18 mouse cellular contexts compared by ENCODE assay signal in the genomic region with DNA sequence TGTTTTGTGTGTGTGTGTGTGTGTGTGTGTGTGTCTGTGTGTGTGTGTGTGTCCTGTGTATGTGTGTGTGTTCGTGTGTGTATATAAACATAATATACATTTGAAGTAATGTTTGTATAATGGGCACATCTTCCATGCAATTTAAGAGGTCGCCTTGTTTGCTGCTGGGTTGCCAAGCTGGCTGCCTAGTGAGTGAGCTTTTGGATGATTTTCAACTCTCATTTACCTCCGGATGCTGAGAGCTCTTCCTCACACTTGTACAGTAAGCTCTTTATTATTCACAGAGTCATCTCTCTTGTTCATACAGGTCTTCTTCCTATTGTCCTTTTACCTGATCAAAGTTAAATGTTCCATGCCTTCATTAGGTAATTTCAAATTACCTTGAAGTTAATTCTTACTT.
DNase-seq lines count a peak whose midpoint lies in the region; ATAC-seq lines count a peak whose summit lies in the region.
"Had no signal": no experiment of that assay in that cellular context is flagged by ENCODE, and none has a peak within 500 bp of the region (broad histone marks: within the 10 kb centered on the region; RNA-seq: fewer than 3 reads in every experiment).

No protein-coding gene starts in this region.

- no peak overlapping the region for H3K4me3 ChIP-seq in hindbrain, embryonic 14.5 days (replicated peaks; ENCODE audit: low read length)
- H3K4me3 ChIP-seq: embryonic facial prominence, embryonic 12.5 days; heart, embryonic 12.5 days; hindbrain, embryonic 10.5 days; hindbrain, embryonic 15.5 days; kidney, embryonic 15.5 days had no signal

- H3K36me3 ChIP-seq in hindbrain, embryonic 14.5 days (replicated peaks; ENCODE audit: control insufficient read depth, insufficient read depth): no peaks in the 10 kb centered on the region
- H3K36me3 ChIP-seq: embryonic facial prominence, embryonic 12.5 days; heart, embryonic 12.5 days; hindbrain, embryonic 10.5 days; hindbrain, embryonic 15.5 days; kidney, embryonic 15.5 days had no signal

- H3K9ac ChIP-seq in hindbrain, embryonic 14.5 days: no peak overlapping the region
- H3K9ac ChIP-seq: embryonic facial prominence, embryonic 12.5 days; heart, embryonic 12.5 days; hindbrain, embryonic 15.5 days; kidney, embryonic 15.5 days had no signal

- no peak overlapping the region for H3K27ac ChIP-seq in hindbrain, embryonic 14.5 days
- H3K27ac ChIP-seq: embryonic facial prominence, embryonic 12.5 days; hindbrain, embryonic 10.5 days; hindbrain, embryonic 15.5 days; kidney, embryonic 15.5 days had no signal

- H3K27me3 ChIP-seq in hindbrain, embryonic 14.5 days (ENCODE audit: control insufficient read depth, insufficient read depth, low read length): no peaks in the 10 kb centered on the region
- H3K27me3 ChIP-seq: embryonic facial prominence, embryonic 12.5 days; heart, embryonic 12.5 days; hindbrain, embryonic 15.5 days; kidney, embryonic 15.5 days had no signal

- peak; percentile 1 for DNase-seq in left cerebral cortex, postnatal 4 days
- no peak for DNase-seq in left cerebral cortex, postnatal 25 days (ENCODE audit: low spot score in 2 of 2)
- peak; percentile 36 to 46 for DNase-seq in cerebellum, adult 18-20 months
- DNase-seq in cerebellum, adult 9-11 months: peak; percentile 61
- DNase-seq in cerebellum, postnatal 36 days: peak; percentile 31 to 34
- DNase-seq in hindbrain, embryonic 14.5 days (ENCODE audit: low spot score): no peak
- no peak for DNase-seq in B cell, adult 2 months
- DNase-seq in yolk sac, embryonic 10.5 days (ENCODE audit: low spot score): no peak
- DNase-seq: adrenal gland, adult 8-10 months; gastrocnemius, postnatal 25 days; kidney, adult 2 months had no signal

- no peaks in the 10 kb centered on the region for H3K4me1 ChIP-seq in hindbrain, embryonic 14.5 days (replicated peaks; ENCODE audit: control insufficient read depth, insufficient read depth, low read length)
- H3K4me1 ChIP-seq: embryonic facial prominence, embryonic 12.5 days; hindbrain, embryonic 10.5 days; hindbrain, embryonic 15.5 days; kidney, embryonic 15.5 days had no signal

- WGBS in hindbrain, embryonic 14.5 days: 66% methylated on average over 3 of the region's 3 CpGs

- ATAC-seq in hindbrain, embryonic 14.5 days (ENCODE audit: low FRiP score): no peak
- ATAC-seq: forebrain, embryonic 16.5 days; intestine, embryonic 16.5 days had no signal

- H3K9me3 ChIP-seq in hindbrain, embryonic 14.5 days (ENCODE audit: control insufficient read depth, low read length): no peaks in the 10 kb centered on the region
- H3K9me3 ChIP-seq: embryonic facial prominence, embryonic 12.5 days; heart, embryonic 12.5 days; hindbrain, embryonic 10.5 days; hindbrain, embryonic 15.5 days; kidney, embryonic 15.5 days had no signal

- H3K4me2 ChIP-seq in hindbrain, embryonic 14.5 days (replicated peaks): no peak overlapping the region
- H3K4me2 ChIP-seq: embryonic facial prominence, embryonic 12.5 days; heart, embryonic 12.5 days; hindbrain, embryonic 15.5 days; kidney, embryonic 15.5 days had no signal

- intact Hi-C loops in left cerebral cortex, postnatal 4 days (cut with DNase I): no loop called here
- intact Hi-C loops in left cerebral cortex, postnatal 25 days (cut with DNase I): no loop called here

Comparison
In these comparisons a context has a peak if more than half of its experiments do, and no peak if none do; other contexts are left out.
1. DNase-seq: peak in left cerebral cortex, postnatal 4 days (single experiment), cerebellum, adult 18-20 months (2 of 2), cerebellum, adult 9-11 months (single experiment) and cerebellum, postnatal 36 days (2 of 2); none in left cerebral cortex, postnatal 25 days (0 of 2), hindbrain, embryonic 14.5 days (single experiment), B cell, adult 2 months (0 of 2) and yolk sac, embryonic 10.5 days (single experiment).